Comparison of ENCODE assay signal across 8 mouse cellular contexts in genomic region chr11:74649095-74649646, GRCm38 (mm10). TPM values are rescaled to one million over a fixed set of nuclear protein-coding genes. Genes with fewer than 3 reads are reported as not detected.
DNase-seq lines count a peak whose midpoint lies in the region; ATAC-seq and TF ChIP-seq lines count a peak whose summit lies in the region.

Gene Cluh, plus strand, starts transcription at chr11:74649495.

- H3K4me2 ChIP-seq in heart, embryonic 15.5 days = peak within 1 kb of the TSS; percentile 83
- peak within 1 kb of the TSS; percentile 91 for H3K4me2 ChIP-seq in liver, embryonic 14.5 days (ENCODE audit: low read depth)
- H3K4me2 ChIP-seq in neural tube, embryonic 11.5 days (ENCODE audit: low read depth) = peak within 1 kb of the TSS; percentile 97
- H3K4me2 ChIP-seq in stomach, postnatal 0 days (replicated peaks; ENCODE audit: low read depth) = peak within 1 kb of the TSS; percentile 94

- TF ChIP-seq EP300 in liver, embryonic 14.5 days (IDR thresholded peaks at IDR 0.05; ENCODE audit: low read depth) = peak; percentile 43
- no peak for TF ChIP-seq EP300 in stomach, postnatal 0 days (optimal IDR thresholded peaks at IDR 0.05)

- H3K9ac ChIP-seq in heart, embryonic 15.5 days = peak within 1 kb of the TSS; percentile 95
- peak within 1 kb of the TSS; percentile 78 for H3K9ac ChIP-seq in liver, embryonic 14.5 days (replicated peaks)
- H3K9ac ChIP-seq in neural tube, embryonic 11.5 days (ENCODE audit: low read length) = peak within 1 kb of the TSS; percentile 84
- H3K9ac ChIP-seq in stomach, postnatal 0 days (ENCODE audit: low read length) = peak within 1 kb of the TSS; percentile 90

- ATAC-seq in heart, embryonic 15.5 days (replicated peaks; ENCODE audit: insufficient number of reproducible peaks, insufficient read depth, low FRiP score, low read depth) = peak; percentile 90
- peak; percentile 90 for ATAC-seq in liver, embryonic 14.5 days (ENCODE audit: insufficient read depth)
- ATAC-seq in neural tube, embryonic 11.5 days (ENCODE audit: insufficient read depth, low FRiP score, low TSS enrichment) = peak; percentile 89
- peak; percentile 93 for ATAC-seq in stomach, postnatal 0 days (ENCODE audit: low FRiP score, low TSS enrichment)

- WGBS in forebrain, embryonic 10.5 days = under 1% methylated on average over 58 of the region's 58 CpGs
- under 1% methylated on average over 58 of the region's 58 CpGs for WGBS in heart, embryonic 15.5 days
- under 1% methylated on average over 58 of the region's 58 CpGs for WGBS in liver, embryonic 14.5 days (ENCODE audit: insufficient replicate concordance)
- WGBS in neural tube, embryonic 11.5 days = under 1% methylated on average over 55 of the region's 58 CpGs
- under 1% methylated on average over 53 of the region's 58 CpGs for WGBS in stomach, postnatal 0 days

- DNase-seq in CD8-positive naive resting alpha-beta T cell, adult 2 months (ENCODE audit: low read depth in 2 of 2, low spot score in 2 of 2) = peak; percentile 86 to 91
- peak; percentile 90 for DNase-seq in c-Kit-positive CD71-negative TER-119-negative erythroid progenitor cells, embryonic 14.5 days (ENCODE audit: low read depth)
- DNase-seq in forebrain, embryonic 10.5 days (ENCODE audit: extremely low spot score, low spot score) = peak; percentile 92
- peak; percentile 97 to 99 for DNase-seq in kidney, postnatal 25 days
- peak; percentile 85 to 89 (median 89) for DNase-seq in liver, embryonic 14.5 days (ENCODE audit: low read depth in 3 of 3, low spot score in 3 of 3)
- peak; percentile 92 for DNase-seq in neural tube, embryonic 11.5 days (ENCODE audit: low spot score)
- DNase-seq in stomach, postnatal 0 days (ENCODE audit: low spot score) = peak; percentile 97

- H3K4me3 ChIP-seq in forebrain, embryonic 10.5 days = peak within 1 kb of the TSS; percentile 73
- peak within 1 kb of the TSS; percentile 97 for H3K4me3 ChIP-seq in heart, embryonic 15.5 days
- peak within 1 kb of the TSS; percentile 74 to 94 for H3K4me3 ChIP-seq in liver, embryonic 14.5 days (ENCODE audit: insufficient read depth in 1 of 2, low read depth in 2 of 2, low read length in 2 of 2)
- peak within 1 kb of the TSS; percentile 89 for H3K4me3 ChIP-seq in neural tube, embryonic 11.5 days (ENCODE audit: low read depth, low read length)
- H3K4me3 ChIP-seq in stomach, postnatal 0 days (ENCODE audit: low read depth, low read length) = peak within 1 kb of the TSS; percentile 96

- H3K27ac ChIP-seq in forebrain, embryonic 10.5 days = peak within 1 kb of the TSS; percentile 91
- peak within 1 kb of the TSS; percentile 93 for H3K27ac ChIP-seq in heart, embryonic 15.5 days
- peak within 1 kb of the TSS; percentile 72 for H3K27ac ChIP-seq in liver, embryonic 14.5 days
- H3K27ac ChIP-seq in neural tube, embryonic 11.5 days (ENCODE audit: low read depth, low read length) = peak within 1 kb of the TSS; percentile 23; the same call in 1 of the 2 replicates
- peak within 1 kb of the TSS; percentile 93 for H3K27ac ChIP-seq in stomach, postnatal 0 days (replicated peaks)

- H3K4me1 ChIP-seq in forebrain, embryonic 10.5 days = peaks cover 48% of the 10 kb centered on the region
- H3K4me1 ChIP-seq in heart, embryonic 15.5 days (replicated peaks) = peaks cover 48% of the 10 kb centered on the region
- H3K4me1 ChIP-seq in liver, embryonic 14.5 days (replicated peaks; ENCODE audit: control insufficient read depth in 2 of 2, insufficient read depth in 2 of 2, low read length in 1 of 2) = peaks cover 17 to 34% of the 10 kb centered on the region in 2 experiments
- peaks cover 15% of the 10 kb centered on the region for H3K4me1 ChIP-seq in neural tube, embryonic 11.5 days (ENCODE audit: control insufficient read depth, insufficient read depth, low read length)
- H3K4me1 ChIP-seq in stomach, postnatal 0 days (replicated peaks; ENCODE audit: control insufficient read depth, insufficient read depth) = peaks cover 4% of the 10 kb centered on the region; the same call in 1 of the 2 replicates

- no peaks in the 10 kb centered on the region for H3K9me3 ChIP-seq in forebrain, embryonic 10.5 days
- no peaks in the 10 kb centered on the region for H3K9me3 ChIP-seq in heart, embryonic 15.5 days (replicated peaks)
- no peaks in the 10 kb centered on the region for H3K9me3 ChIP-seq in liver, embryonic 14.5 days (ENCODE audit: control insufficient read depth, low read length)
- H3K9me3 ChIP-seq in neural tube, embryonic 11.5 days (ENCODE audit: control insufficient read depth, low read length) = no peaks in the 10 kb centered on the region
- H3K9me3 ChIP-seq in stomach, postnatal 0 days (ENCODE audit: control insufficient read depth, low read length) = no peaks in the 10 kb centered on the region

- peaks cover 16% of the 10 kb centered on the region for H3K36me3 ChIP-seq in forebrain, embryonic 10.5 days (replicated peaks)
- no peaks in the 10 kb centered on the region for H3K36me3 ChIP-seq in heart, embryonic 15.5 days
- no peaks in the 10 kb centered on the region for H3K36me3 ChIP-seq in liver, embryonic 14.5 days (replicated peaks; ENCODE audit: control insufficient read depth, insufficient read depth, low read depth)
- no peaks in the 10 kb centered on the region for H3K36me3 ChIP-seq in neural tube, embryonic 11.5 days (ENCODE audit: control insufficient read depth, insufficient read depth, low read length)
- no peaks in the 10 kb centered on the region for H3K36me3 ChIP-seq in stomach, postnatal 0 days (ENCODE audit: control insufficient read depth, insufficient read depth, low read length)

- H3K27me3 ChIP-seq in forebrain, embryonic 10.5 days (ENCODE audit: poor library complexity, severe bottlenecking) = 0 out of 2 replicates have a peak, but pooled peaks cover 5% of the 10 kb centered on the region
- H3K27me3 ChIP-seq in heart, embryonic 15.5 days = no peaks in the 10 kb centered on the region
- H3K27me3 ChIP-seq in liver, embryonic 14.5 days (ENCODE audit: control insufficient read depth, insufficient read depth, low read length) = no peaks in the 10 kb centered on the region
- H3K27me3 ChIP-seq in neural tube, embryonic 11.5 days (ENCODE audit: control insufficient read depth, insufficient read depth, low read length) = no peaks in the 10 kb centered on the region
- no peaks in the 10 kb centered on the region for H3K27me3 ChIP-seq in stomach, postnatal 0 days (ENCODE audit: control insufficient read depth, insufficient read depth, low read length)

- TF ChIP-seq CTCF in liver, embryonic 14.5 days (IDR thresholded peaks at IDR 0.05; ENCODE audit: low read depth) = no peak
- peak; percentile 9; the same call in 1 of the 2 replicates for TF ChIP-seq CTCF in stomach, postnatal 0 days (IDR thresholded peaks at IDR 0.05; ENCODE audit: low read depth)

RNA-seq across cellular contexts. Expression of gene Cluh, which starts in this region (rescaled TPM):
- polyA plus RNA-seq in forebrain, embryonic 10.5 days (2016; fragmentation: Nextera tagmentation; extraction: Ambion mirVana) = 29.0 and 31.2 TPM in 2 replicates
- polyA plus RNA-seq in heart, embryonic 15.5 days (2015; fragmentation: Nextera tagmentation; extraction: Ambion mirVana) = 54.7 and 63.4 TPM in 2 replicates
- polyA plus RNA-seq in liver, embryonic 14.5 days (2012; rRNA removed) = 28.2 and 29.5 TPM in 2 replicates
- 14.3 and 20.3 TPM in 2 replicates for polyA plus RNA-seq in liver, embryonic 14.5 days (2014; fragmentation: Nextera tagmentation; extraction: Ambion mirVana)
- polyA plus RNA-seq in neural tube, embryonic 11.5 days (2014; fragmentation: Nextera tagmentation; extraction: Ambion mirVana) = 15.6 and 15.8 TPM in 2 replicates
- 17.8 and 19.9 TPM in 2 replicates for polyA plus RNA-seq in stomach, postnatal 0 days (2015; fragmentation: Nextera tagmentation; extraction: Ambion mirVana)

Comparison
In these comparisons a context has a peak if more than half of its experiments do, and no peak if none do; other contexts are left out.
1. Peak in every context shown above with its lines: DNase-seq, ATAC-seq, H3K4me3 ChIP-seq and H3K27ac ChIP-seq.
2. H3K27ac ChIP-seq: peak in every context shown above with its lines; median percentile 93 in heart, embryonic 15.5 days; 93 in stomach, postnatal 0 days; 91 in forebrain, embryonic 10.5 days; 72 in liver, embryonic 14.5 days; 23 in neural tube, embryonic 11.5 days.